Mouse (Mus musculus) megakaryocyte, embryonic 14.5 days (primary cell): ENCODE measurements around the gene Gad1.

Experiments used
- FLI1 ChIP-seq: IDR thresholded peaks from 2 replicates; pipeline ENCODE4 v1.6.1; 2012; ENCODE audit warnings: low read length, inconsistent platforms, mixed read lengths
- GATA1 ChIP-seq: IDR thresholded peaks from 3 replicates; pipeline ENCODE4 v1.6.1; 2012; ENCODE audit warnings: mixed read lengths, low read length, inconsistent platforms, borderline replicate concordance

GRCm38 (mm10) chr2:70619232-70619835 is 66.5 kb downstream of the Gad1 start:
- TF ChIP-seq GATA1, result no peak
- no peak for TF ChIP-seq FLI1
